In genomic region chr7:30956357-30956751, GRCm38 (mm10) we compare ENCODE assay signal across 8 mouse cellular contexts. TPM values are rescaled to one million over a fixed set of nuclear protein-coding genes. Genes with fewer than 3 reads are reported as not detected.
A peak's percentile ranks its signal among the peaks of the same experiment; 100 is the strongest.
DNase-seq lines count a peak whose midpoint lies in the region; ATAC-seq lines count a peak whose summit lies in the region.

No protein-coding gene starts in this region.

- H3K36me3 ChIP-seq in erythroblast, embryonic 14.5 days (ENCODE audit: control insufficient read depth), result peaks cover 53% of the 10 kb centered on the region
- H3K36me3 ChIP-seq in liver, embryonic 11.5 days (ENCODE audit: control insufficient read depth, insufficient read depth, low read length), result peaks cover 16% of the 10 kb centered on the region

- H3K4me3 ChIP-seq in erythroblast, embryonic 14.5 days (replicated peaks), result peak overlapping the region; percentile 97
- peak overlapping the region; percentile 88 for H3K4me3 ChIP-seq in liver, embryonic 11.5 days (ENCODE audit: low read depth, low read length)

- peak overlapping the region; percentile 91 for H3K4me2 ChIP-seq in liver, embryonic 11.5 days

- DNase-seq in thymus, postnatal 0 days (ENCODE audit: low spot score), result peak; percentile 65
- no peak for DNase-seq in thymus, postnatal 25 days
- DNase-seq in heart, postnatal 4 days, result peak; percentile 52
- DNase-seq in liver, embryonic 11.5 days (ENCODE audit: low spot score), result no peak
- DNase-seq in yolk sac, embryonic 10.5 days (ENCODE audit: low spot score), result no peak
- no peak for DNase-seq in urinary bladder, adult 18-20 months (ENCODE audit: low spot score in 2 of 2)

- no peak for ATAC-seq in erythroblast, adult 5-6 weeks (replicated peaks; ENCODE audit: low FRiP score, poor library complexity, severe bottlenecking)
- peak; percentile 28 for ATAC-seq in liver, embryonic 11.5 days (replicated peaks; ENCODE audit: low FRiP score)

- peak overlapping the region; percentile 97 for H3K9ac ChIP-seq in liver, embryonic 11.5 days (ENCODE audit: low read depth, low read length)

- H3K27ac ChIP-seq in liver, embryonic 11.5 days (ENCODE audit: low read depth, low read length), result peak overlapping the region; percentile 87

- H3K9me3 ChIP-seq in erythroblast, embryonic 14.5 days (ENCODE audit: control insufficient read depth, low read length), result no peaks in the 10 kb centered on the region
- H3K9me3 ChIP-seq in liver, embryonic 11.5 days (ENCODE audit: control insufficient read depth, low read length), result no peaks in the 10 kb centered on the region

- H3K4me1 ChIP-seq in erythroblast, embryonic 14.5 days (ENCODE audit: control insufficient read depth), result peaks cover 38% of the 10 kb centered on the region
- peaks cover 19% of the 10 kb centered on the region for H3K4me1 ChIP-seq in liver, embryonic 11.5 days (replicated peaks; ENCODE audit: control insufficient read depth, insufficient read depth, low read length)

- WGBS in liver, embryonic 11.5 days, result 0% methylated on average over 42 of the region's 49 CpGs

- no peaks in the 10 kb centered on the region for H3K27me3 ChIP-seq in erythroblast, embryonic 14.5 days (ENCODE audit: control insufficient read depth)
- H3K27me3 ChIP-seq in liver, embryonic 11.5 days (replicated peaks; ENCODE audit: control insufficient read depth, insufficient read depth, low read length), result no peaks in the 10 kb centered on the region

RNA-seq across cellular contexts. Expression of gene Usf2, which starts 0.2 kb away (rescaled TPM):
- 30.7 and 40.4 TPM in 2 replicates for polyA plus RNA-seq in erythroblast, embryonic 14.5 days (2012)
- total RNA-seq in erythroblast, adult 5-6 weeks (2015; ENCODE audit: low replicate concordance), result 36.5 and 39.3 TPM in 2 replicates
- 47.0 and 47.3 TPM in 2 replicates for total RNA-seq in erythroblast, adult 5-6 weeks (2017; ENCODE audit: low replicate concordance)
- polyA plus RNA-seq in thymus, postnatal 0 days (2015; fragmentation: Nextera tagmentation; extraction: Ambion mirVana), result 20.7 and 23.6 TPM in 2 replicates
- 100 to 1,000 TPM; 100 to 103 TPM for total RNA-seq in heart, postnatal 4 days (2021)
- 17.8 and 19.9 TPM in 2 replicates for polyA plus RNA-seq in liver, embryonic 11.5 days (2014; fragmentation: Nextera tagmentation; extraction: Ambion mirVana)

RNA-seq across cellular contexts. Expression of gene Hamp, which starts 12.5 kb away (rescaled TPM):
- polyA plus RNA-seq in erythroblast, embryonic 14.5 days (2012), result not detected in 2 replicates
- total RNA-seq in erythroblast, adult 5-6 weeks (2015; ENCODE audit: low replicate concordance), result not detected in 2 replicates
- not detected in 2 replicates for total RNA-seq in erythroblast, adult 5-6 weeks (2017; ENCODE audit: low replicate concordance)
- 2.4 and 2.9 TPM in 2 replicates for polyA plus RNA-seq in thymus, postnatal 0 days (2015; fragmentation: Nextera tagmentation; extraction: Ambion mirVana)
- total RNA-seq in heart, postnatal 4 days (2021), result 1 to 10 TPM; 1.6 to 1.9 TPM
- not detected in 2 replicates for polyA plus RNA-seq in liver, embryonic 11.5 days (2014; fragmentation: Nextera tagmentation; extraction: Ambion mirVana)

RNA-seq across cellular contexts. Expression of gene Lsr, which starts 16.9 kb away (rescaled TPM):
- 0.06 TPM in 1 of 2 replicates, not detected in the other for polyA plus RNA-seq in erythroblast, embryonic 14.5 days (2012)
- 2.9 TPM in 1 of 2 replicates, not detected in the other for total RNA-seq in erythroblast, adult 5-6 weeks (2015; ENCODE audit: low replicate concordance)
- total RNA-seq in erythroblast, adult 5-6 weeks (2017; ENCODE audit: low replicate concordance), result 0.70 and 0.77 TPM in 2 replicates
- 12.7 and 13.8 TPM in 2 replicates for polyA plus RNA-seq in thymus, postnatal 0 days (2015; fragmentation: Nextera tagmentation; extraction: Ambion mirVana)
- total RNA-seq in heart, postnatal 4 days (2021), result 1 to 10 TPM; 5.5 to 5.6 TPM
- 39.7 and 43.0 TPM in 2 replicates for polyA plus RNA-seq in liver, embryonic 11.5 days (2014; fragmentation: Nextera tagmentation; extraction: Ambion mirVana)

RNA-seq across cellular contexts. Expression of gene Fam187b, which starts 17.2 kb away (rescaled TPM):
- not detected in 2 replicates for polyA plus RNA-seq in erythroblast, embryonic 14.5 days (2012)
- total RNA-seq in erythroblast, adult 5-6 weeks (2015; ENCODE audit: low replicate concordance), result not detected in 2 replicates
- not detected in 2 replicates for total RNA-seq in erythroblast, adult 5-6 weeks (2017; ENCODE audit: low replicate concordance)
- 1.3 and 1.6 TPM in 2 replicates for polyA plus RNA-seq in thymus, postnatal 0 days (2015; fragmentation: Nextera tagmentation; extraction: Ambion mirVana)
- total RNA-seq in heart, postnatal 4 days (2021), result under 1 TPM; 0.36 TPM
- polyA plus RNA-seq in liver, embryonic 11.5 days (2014; fragmentation: Nextera tagmentation; extraction: Ambion mirVana), result 3.2 and 4.1 TPM in 2 replicates

RNA-seq across cellular contexts. Expression of gene Hamp2, which starts 31.9 kb away (rescaled TPM):
- not detected in 2 replicates for polyA plus RNA-seq in erythroblast, embryonic 14.5 days (2012)
- total RNA-seq in erythroblast, adult 5-6 weeks (2015; ENCODE audit: low replicate concordance), result not detected in 2 replicates
- total RNA-seq in erythroblast, adult 5-6 weeks (2017; ENCODE audit: low replicate concordance), result not detected in 2 replicates
- 2.1 TPM in 2 replicates for polyA plus RNA-seq in thymus, postnatal 0 days (2015; fragmentation: Nextera tagmentation; extraction: Ambion mirVana)
- 1 to 10 TPM in 1 of 2 experiments, under 1 TPM in 1; 0.76 to 1.2 TPM for total RNA-seq in heart, postnatal 4 days (2021)
- not detected in 2 replicates for polyA plus RNA-seq in liver, embryonic 11.5 days (2014; fragmentation: Nextera tagmentation; extraction: Ambion mirVana)

Comparison
In these comparisons a context has a peak if more than half of its experiments do, and no peak if none do; other contexts are left out.
1. DNase-seq: peak in thymus, postnatal 0 days (single experiment) and heart, postnatal 4 days (single experiment); none in thymus, postnatal 25 days (single experiment), liver, embryonic 11.5 days (single experiment), yolk sac, embryonic 10.5 days (single experiment) and urinary bladder, adult 18-20 months (0 of 2).
2. RNA of gene Lsr, which starts 16.9 kb away (polyA plus RNA-seq): 39.7 to 43.0 TPM in liver, embryonic 11.5 days and 12.7 to 13.8 TPM in thymus, postnatal 0 days; 0.06 TPM in erythroblast, embryonic 14.5 days; every median in the first group is over 10 times any median in the second.